8 mouse cellular contexts compared by ENCODE assay signal in the genomic region with DNA sequence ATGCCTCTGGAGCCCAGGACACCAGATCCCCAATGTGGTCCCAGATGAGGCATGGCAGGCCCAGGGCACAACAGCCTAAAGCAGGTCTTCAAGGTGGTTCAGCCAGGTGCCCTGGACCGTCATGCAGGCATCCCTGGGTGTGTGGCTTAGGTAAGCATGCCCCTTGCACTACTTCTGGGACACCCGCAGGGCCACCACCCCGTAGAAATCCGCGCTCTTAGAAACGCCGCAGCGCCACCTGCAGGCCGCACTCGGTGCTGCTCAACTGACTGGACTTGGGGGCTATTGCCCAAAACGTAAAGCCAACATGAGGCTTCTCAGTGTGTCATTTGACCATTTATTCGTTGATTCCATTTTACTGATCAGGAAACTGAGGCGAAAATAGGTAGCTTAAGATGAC. TPM values are rescaled to one million over a fixed set of nuclear protein-coding genes. Genes with fewer than 3 reads are reported as not detected.
DNase-seq lines count a peak whose midpoint lies in the region; ATAC-seq lines count a peak whose summit lies in the region.

No protein-coding gene starts in this region.

- H3K27ac ChIP-seq in embryonic facial prominence, embryonic 13.5 days = 0 out of 2 replicates have a peak overlapping the region, but pooled peaks have one; percentile 7

- no peak overlapping the region for H3K4me3 ChIP-seq in embryonic facial prominence, embryonic 13.5 days

- ATAC-seq in embryonic facial prominence, embryonic 13.5 days (ENCODE audit: insufficient number of reproducible peaks, insufficient read depth, low FRiP score, low TSS enrichment, low read depth) = no peak
- ATAC-seq in megakaryocyte, adult 5-6 weeks (ENCODE audit: poor library complexity, severe bottlenecking) = peak; percentile 59

- peak; percentile 20 to 55 for DNase-seq in adrenal gland, adult (ENCODE audit: inconsistent age in 2 of 2, low spot score in 1 of 2)
- no peak for DNase-seq in adrenal gland, adult 8-10 months
- peak; percentile 56 to 60 for DNase-seq in layer of hippocampus, postnatal 10 days (ENCODE audit: low spot score in 2 of 2)
- no peak for DNase-seq in layer of hippocampus, postnatal 36 days
- peak; percentile 52 for DNase-seq in adrenal gland, postnatal 25 days
- DNase-seq in urinary bladder, postnatal 25 days (ENCODE audit: low spot score) = peak; percentile 49

- no peaks in the 10 kb centered on the region for H3K9me3 ChIP-seq in embryonic facial prominence, embryonic 13.5 days

- 7% methylated on average over 13 of the region's 13 CpGs for whole genome bisulfite sequencing in embryonic facial prominence, embryonic 13.5 days

- no peak overlapping the region for H3K9ac ChIP-seq in embryonic facial prominence, embryonic 13.5 days

- no peaks in the 10 kb centered on the region for H3K36me3 ChIP-seq in embryonic facial prominence, embryonic 13.5 days

- peaks cover 27% of the 10 kb centered on the region for H3K4me1 ChIP-seq in embryonic facial prominence, embryonic 13.5 days

- H3K4me2 ChIP-seq in embryonic facial prominence, embryonic 13.5 days = no peak overlapping the region

- H3K27me3 ChIP-seq in embryonic facial prominence, embryonic 13.5 days = peaks cover 15% of the 10 kb centered on the region

RNA-seq across cellular contexts. Expression of a gene that starts 48.5 kb away (rescaled TPM):
- 10 to 100 TPM in 2 of 4 experiments, 1 to 10 TPM in 2; 7.6 to 28.1 (median 12.6) TPM for total RNA-seq in adrenal gland, adult 8-10 months (2022)
- 1 to 10 TPM; 3.5 to 4.3 TPM for total RNA-seq in layer of hippocampus, postnatal 10 days (2021)
- total RNA-seq in layer of hippocampus, postnatal 36 days (2021) = 1 to 10 TPM; 1.2 to 1.9 TPM
- total RNA-seq in adrenal gland, postnatal 25 days (2021) = 12.8 and 13.1 TPM in 2 replicates
- 7.3 and 8.9 TPM in 2 replicates for polyA plus RNA-seq in embryonic facial prominence, embryonic 13.5 days (2015; fragmentation: Nextera tagmentation; extraction: Ambion mirVana)
- total RNA-seq in megakaryocyte, adult 5-6 weeks (2015) = 5.4 and 7.0 TPM in 2 replicates
- total RNA-seq in megakaryocyte, adult 5-6 weeks (2017) = 1.8 and 2.9 TPM in 2 replicates

Comparison
In these comparisons a context has a peak if more than half of its experiments do, and no peak if none do; other contexts are left out.
1. DNase-seq: peak in adrenal gland, adult (2 of 2), layer of hippocampus, postnatal 10 days (2 of 2), adrenal gland, postnatal 25 days (single experiment) and urinary bladder, postnatal 25 days (single experiment); none in adrenal gland, adult 8-10 months (single experiment) and layer of hippocampus, postnatal 36 days (0 of 2).